Mouse (Mus musculus): ENCODE data around the gene Cep70.

Gene Cep70

GRCm38 (mm10) chr9:99320006-99320405, 76.8 kb downstream of the Cep70 start:
- no peak for DNase-seq (ENCODE audit: low spot score)

DNA sequence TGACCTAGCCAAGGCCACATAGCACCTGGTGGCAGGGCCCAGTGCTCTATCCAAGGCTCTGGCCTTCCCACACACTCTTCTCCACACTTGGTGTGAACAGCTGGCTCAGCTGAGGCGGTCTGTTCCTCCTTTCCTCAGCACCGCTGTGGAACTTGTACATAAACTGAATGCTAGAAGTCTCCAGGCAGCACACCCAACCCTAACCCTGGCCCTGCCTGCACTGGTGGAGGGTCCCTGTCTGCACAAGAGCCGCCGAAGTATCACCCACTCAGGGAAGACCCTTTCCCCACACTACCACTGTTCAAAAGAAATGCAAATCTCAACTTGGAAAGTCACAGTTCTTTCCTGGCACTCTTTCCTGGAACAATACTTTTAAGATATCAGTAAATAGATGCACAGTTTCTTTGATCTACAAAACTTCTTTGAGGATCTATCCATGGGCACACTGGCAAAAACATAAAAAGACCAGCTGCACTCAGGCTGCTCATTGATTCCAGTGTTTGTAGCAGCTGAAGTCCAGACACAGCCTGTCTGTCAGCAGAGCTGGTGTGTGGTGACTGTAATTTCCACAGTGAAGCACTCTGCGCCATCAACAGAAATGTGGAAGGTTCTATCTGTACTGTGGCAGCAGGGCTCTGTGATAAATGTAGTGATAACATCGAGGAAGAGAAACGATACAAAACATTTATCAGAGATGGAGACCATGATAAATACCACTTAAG, 82.2 kb downstream of the Cep70 start:
- no peak for DNase-seq (ENCODE audit: low spot score)

- no peak for DNase-seq (ENCODE audit: low spot score)
Measured at GRCm38 (mm10) chr9:99325961-99326360, 82.8 kb downstream of the Cep70 start.

- no peak for DNase-seq (ENCODE audit: low spot score)
Measured at GRCm38 (mm10) chr9:99326881-99327280, 83.7 kb downstream of the Cep70 start.

- DNase-seq (ENCODE audit: low spot score): no peak
Measured at GRCm38 (mm10) chr9:99336538-99336937, 93.4 kb downstream of the Cep70 start.

DNA sequence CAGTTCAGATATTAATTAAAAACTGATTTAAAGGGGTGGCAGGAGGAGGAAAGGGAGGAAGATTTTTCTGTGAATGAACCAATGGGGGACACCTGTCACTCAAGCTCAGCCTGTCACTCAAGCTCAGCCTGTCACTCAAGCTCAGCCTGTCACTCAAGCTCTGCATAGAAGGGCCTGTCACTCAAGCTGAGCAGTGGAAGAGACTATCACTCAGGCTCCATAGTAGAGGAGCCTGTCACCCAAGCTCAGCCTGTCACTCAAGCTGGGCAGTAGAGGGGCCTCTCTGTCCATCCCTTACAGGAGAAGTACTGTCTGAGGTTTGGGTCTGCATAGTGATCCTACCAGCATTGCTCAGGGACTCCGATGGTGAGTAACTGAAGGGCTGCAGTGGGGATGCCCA, 95.1 kb downstream of the Cep70 start:
- DNase-seq (ENCODE audit: low spot score): no peak

GRCm38 (mm10) chr9:99339182-99339581, 96.0 kb downstream of the Cep70 start:
- DNase-seq (ENCODE audit: low spot score): no peak

GRCm38 (mm10) chr9:99340126-99340525, 97.0 kb downstream of the Cep70 start:
- no peak for DNase-seq (ENCODE audit: low spot score)

- no peak for DNase-seq (ENCODE audit: low spot score)
Measured at GRCm38 (mm10) chr9:99341600-99341999, 98.4 kb downstream of the Cep70 start.

GRCm38 (mm10) chr9:99345351-99345792, 102.2 kb downstream of the Cep70 start:
- no peak for DNase-seq (ENCODE audit: low spot score)

Data from MN1 (cell line).